ENCODE assay signal across 8 mouse cellular contexts in genomic region chrX:74115511-74115910, GRCm38 (mm10). TPM values are rescaled to one million over a fixed set of nuclear protein-coding genes. Genes with fewer than 3 reads are reported as not detected.
A peak's percentile ranks its signal among the peaks of the same experiment; 100 is the strongest.
DNase-seq lines count a peak whose midpoint lies in the region; ATAC-seq and TF ChIP-seq lines count a peak whose summit lies in the region.

No protein-coding gene starts in this region.

- peak overlapping the region; percentile 43 for H3K4me2 ChIP-seq in hindbrain, embryonic 13.5 days

- TF ChIP-seq CTCF in Patski (IDR thresholded peaks at IDR 0.05) = peak; percentile 69

- no peaks in the 10 kb centered on the region for H3K4me1 ChIP-seq in hindbrain, embryonic 13.5 days (replicated peaks)

- DNase-seq in Patski (ENCODE audit: low read depth, low spot score) = peak; percentile 15
- peak; percentile 75 to 76 for DNase-seq in cerebellum, postnatal 10 days
- DNase-seq in frontal cortex, postnatal 14 days (ENCODE audit: low spot score in 2 of 2) = peak; percentile 10 to 33
- peak; percentile 11 to 50 for DNase-seq in layer of hippocampus, postnatal 25 days (ENCODE audit: extremely low spot score in 1 of 2, low spot score in 1 of 2)
- peak; percentile 73 for DNase-seq in lung, postnatal 25 days (ENCODE audit: low spot score)
- peak; percentile 59 for DNase-seq in retina, postnatal 1 day
- peak; percentile 27 for DNase-seq in urinary bladder, adult 2 months (ENCODE audit: low spot score)

- peaks cover 5% of the 10 kb centered on the region for H3K27me3 ChIP-seq in Patski
- no peaks in the 10 kb centered on the region for H3K27me3 ChIP-seq in hindbrain, embryonic 13.5 days

- CTCF ChIA-PET in Patski (lab: Charles Lee) = no interaction called here

- in situ Hi-C loops in Patski (cut with MboI; ENCODE audit: low pct_unique_long_range_greater_than_20kb) = loop anchor here (5.0 kb wide), 1 partner anchor 307 kb away; no protein-coding TSS in a partner anchor

- peak overlapping the region; percentile 23 for H3K4me3 ChIP-seq in hindbrain, embryonic 13.5 days

- WGBS in hindbrain, embryonic 13.5 days = 20% methylated on average over 10 of the region's 10 CpGs

- ATAC-seq in Patski = peak; percentile 86
- ATAC-seq in hindbrain, embryonic 13.5 days (ENCODE audit: low FRiP score) = no peak

- peak overlapping the region; percentile 58; the same call in 1 of the 2 replicates for H3K9ac ChIP-seq in hindbrain, embryonic 13.5 days

- no peak overlapping the region for H3K27ac ChIP-seq in hindbrain, embryonic 13.5 days

- H3K36me3 ChIP-seq in hindbrain, embryonic 13.5 days = no peaks in the 10 kb centered on the region

- POLR2A ChIA-PET in Patski (lab: Charles Lee) = no interaction called here

- H3K9me3 ChIP-seq in hindbrain, embryonic 13.5 days = no peaks in the 10 kb centered on the region

RNA-seq across cellular contexts. Expression of gene Opn1mw, which starts 11.8 kb away (rescaled TPM):
- 0.24 TPM for polyA plus RNA-seq in Patski (2021)
- polyA plus RNA-seq in hindbrain, embryonic 13.5 days (2015; fragmentation: Nextera tagmentation; extraction: Ambion mirVana) = not detected in 2 replicates
- under 1 TPM in 1 of 2 experiments, not detected in 1; 0.62 TPM for total RNA-seq in layer of hippocampus, postnatal 25 days (2021)
- polyA plus RNA-seq in urinary bladder, adult 2 months (2012; rRNA removed) = not detected in 2 replicates

RNA-seq across cellular contexts. Expression of gene Mecp2, which starts 19.7 kb away (rescaled TPM):
- polyA plus RNA-seq in Patski (2021) = 24.5 TPM
- 14.0 and 14.7 TPM in 2 replicates for polyA plus RNA-seq in hindbrain, embryonic 13.5 days (2015; fragmentation: Nextera tagmentation; extraction: Ambion mirVana)
- 10 to 100 TPM; 75.6 to 88.8 TPM for total RNA-seq in layer of hippocampus, postnatal 25 days (2021)
- 12.8 and 17.1 TPM in 2 replicates for polyA plus RNA-seq in urinary bladder, adult 2 months (2012; rRNA removed)

RNA-seq across cellular contexts. Expression of gene Tex28, which starts 52.1 kb away (rescaled TPM):
- not detected for polyA plus RNA-seq in Patski (2021)
- not detected in 2 replicates for polyA plus RNA-seq in hindbrain, embryonic 13.5 days (2015; fragmentation: Nextera tagmentation; extraction: Ambion mirVana)
- not detected for total RNA-seq in layer of hippocampus, postnatal 25 days (2021)
- not detected in 2 replicates for polyA plus RNA-seq in urinary bladder, adult 2 months (2012; rRNA removed)

Comparison
In these comparisons a context has a peak if more than half of its experiments do, and no peak if none do; other contexts are left out.
1. DNase-seq: peak in every context shown above with its lines; median percentile 76 in cerebellum, postnatal 10 days; 73 in lung, postnatal 25 days; 59 in retina, postnatal 1 day; 30 in layer of hippocampus, postnatal 25 days; 27 in urinary bladder, adult 2 months; 22 in frontal cortex, postnatal 14 days; 15 in Patski.